Mouse (Mus musculus): Measurements from ENCODE around the gene Zfand4. TPM values are rescaled to one million over a fixed set of nuclear protein-coding genes. Genes with fewer than 3 reads are reported as not detected.
A peak's percentile ranks its signal among the peaks of the same experiment; 100 is the strongest.
"Not testable (repeated sequence)": the region's sequence is repeated elsewhere in the genome, so short reads cannot be mapped to it uniquely, and the experiment has no call there.

The Zfand4 gene
- 6.5 and 7.7 TPM in 2 replicates for polyA plus RNA-seq (2012; rRNA removed)

GRCm38 (mm10) chr6:116264018-116264651 is at the start of gene Zfand4:
Gene Zfand4, plus strand, starts transcription at chr6:116264222.
- no peak for TF ChIP-seq CTCF (IDR thresholded peaks at IDR 0.05; ENCODE audit: borderline replicate concordance, extremely low read depth, insufficient read depth, insufficient read length)
- peak; percentile 78; the same call in 1 of the 2 replicates for TF ChIP-seq POLR2A (IDR thresholded peaks at IDR 0.05; ENCODE audit: borderline replicate concordance, extremely low read depth, insufficient read depth, insufficient read length, poor library complexity, severe bottlenecking)
- peak; percentile 97 for DNase-seq (ENCODE audit: low read depth)

- no peak for TF ChIP-seq POLR2A (IDR thresholded peaks at IDR 0.05; ENCODE audit: borderline replicate concordance, extremely low read depth, insufficient read depth, insufficient read length, poor library complexity, severe bottlenecking)
- TF ChIP-seq CTCF (IDR thresholded peaks at IDR 0.05; ENCODE audit: borderline replicate concordance, extremely low read depth, insufficient read depth, insufficient read length) = no peak
- no peak for DNase-seq (ENCODE audit: low read depth)
Observed at GRCm38 (mm10) chr6:116227767-116228166, 36.3 kb upstream of the Zfand4 start.

GRCm38 (mm10) chr6:116228785-116229525 is 35.1 kb upstream of the Zfand4 start:
- TF ChIP-seq CTCF (IDR thresholded peaks at IDR 0.05; ENCODE audit: borderline replicate concordance, extremely low read depth, insufficient read depth, insufficient read length) (peak; percentile 97), POLR2A (IDR thresholded peaks at IDR 0.05; ENCODE audit: borderline replicate concordance, extremely low read depth, insufficient read depth, insufficient read length, poor library complexity, severe bottlenecking) (no peak)
- peak; percentile 75 for DNase-seq (ENCODE audit: low read depth)

- DNase-seq (ENCODE audit: low read depth) = not testable (repeated sequence)
Observed at GRCm38 (mm10) chr6:116234821-116235220, 29.2 kb upstream of the Zfand4 start.

- DNase-seq (ENCODE audit: low read depth) = no peak
- TF ChIP-seq POLR2A (IDR thresholded peaks at IDR 0.05; ENCODE audit: borderline replicate concordance, extremely low read depth, insufficient read depth, insufficient read length, poor library complexity, severe bottlenecking) = no peak
- no peak for TF ChIP-seq CTCF (IDR thresholded peaks at IDR 0.05; ENCODE audit: borderline replicate concordance, extremely low read depth, insufficient read depth, insufficient read length)
Observed at GRCm38 (mm10) chr6:116235336-116235735, 28.7 kb upstream of the Zfand4 start.

- no peak for TF ChIP-seq CTCF (IDR thresholded peaks at IDR 0.05; ENCODE audit: borderline replicate concordance, extremely low read depth, insufficient read depth, insufficient read length)
- no peak for TF ChIP-seq POLR2A (IDR thresholded peaks at IDR 0.05; ENCODE audit: borderline replicate concordance, extremely low read depth, insufficient read depth, insufficient read length, poor library complexity, severe bottlenecking)
Observed at GRCm38 (mm10) chr6:116238083-116238482, 25.9 kb upstream of the Zfand4 start.

GRCm38 (mm10) chr6:116240371-116240770 is 23.7 kb upstream of the Zfand4 start:
- DNase-seq (ENCODE audit: low read depth) = no peak

More at GRCm38 (mm10) chr6:116238083-116238482, 25.9 kb upstream of the Zfand4 start:
- DNase-seq (ENCODE audit: low read depth) = no peak

DNA sequence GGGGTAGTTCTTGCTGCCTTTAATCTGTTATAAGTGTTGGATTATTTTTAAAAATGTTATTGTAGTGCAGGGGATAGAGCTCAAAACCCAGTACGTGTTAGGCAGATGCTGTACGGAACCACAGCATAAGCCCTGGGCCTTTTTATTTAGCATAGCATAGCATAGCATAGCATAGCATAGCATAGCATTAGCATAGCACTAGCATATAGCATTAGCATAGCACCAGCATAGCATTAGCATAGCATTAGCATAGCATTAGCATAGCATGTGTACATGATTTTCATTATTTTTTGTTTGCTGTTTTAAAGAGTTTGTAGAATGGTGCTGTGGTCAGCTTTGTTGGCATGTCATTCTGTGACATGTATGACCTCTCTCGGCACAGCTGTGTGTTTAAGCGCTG is 4.4 kb upstream of the Zfand4 start:
- no peak for TF ChIP-seq POLR2A (IDR thresholded peaks at IDR 0.05; ENCODE audit: borderline replicate concordance, extremely low read depth, insufficient read depth, insufficient read length, poor library complexity, severe bottlenecking)
- no peak for TF ChIP-seq CTCF (IDR thresholded peaks at IDR 0.05; ENCODE audit: borderline replicate concordance, extremely low read depth, insufficient read depth, insufficient read length)
- peak; percentile 9 for DNase-seq (ENCODE audit: low read depth)

More at GRCm38 (mm10) chr6:116240371-116240770, 23.7 kb upstream of the Zfand4 start:
- no peak for TF ChIP-seq CTCF (IDR thresholded peaks at IDR 0.05; ENCODE audit: borderline replicate concordance, extremely low read depth, insufficient read depth, insufficient read length)

DNA sequence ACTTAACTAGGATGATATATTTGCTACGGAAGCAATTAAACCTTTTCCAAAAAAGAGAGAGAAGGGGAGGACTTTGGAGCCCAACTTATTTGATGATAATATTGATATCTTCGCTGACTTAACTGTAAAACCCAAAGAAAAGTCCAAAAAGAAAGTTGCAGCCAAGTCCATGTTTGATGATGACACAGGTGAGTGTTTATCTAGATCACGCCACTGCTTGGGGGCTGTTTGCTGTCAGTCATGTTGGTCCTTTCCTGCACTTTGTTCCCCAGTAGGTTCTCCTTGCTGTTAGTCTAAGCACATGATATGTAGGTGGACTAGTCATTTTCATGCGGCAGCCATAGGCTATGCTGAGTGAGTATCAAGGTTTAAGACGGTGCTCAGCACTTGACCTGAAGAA is 3.5 kb upstream of the Zfand4 start:
- DNase-seq (ENCODE audit: low read depth) = no peak
- TF ChIP-seq POLR2A (IDR thresholded peaks at IDR 0.05; ENCODE audit: borderline replicate concordance, extremely low read depth, insufficient read depth, insufficient read length, poor library complexity, severe bottlenecking) (no peak), CTCF (IDR thresholded peaks at IDR 0.05; ENCODE audit: borderline replicate concordance, extremely low read depth, insufficient read depth, insufficient read length) (no peak)

- no peak for TF ChIP-seq POLR2A (IDR thresholded peaks at IDR 0.05; ENCODE audit: borderline replicate concordance, extremely low read depth, insufficient read depth, insufficient read length, poor library complexity, severe bottlenecking)
- TF ChIP-seq CTCF (IDR thresholded peaks at IDR 0.05; ENCODE audit: borderline replicate concordance, extremely low read depth, insufficient read depth, insufficient read length) = no peak
Observed at GRCm38 (mm10) chr6:116262824-116263223, 1.2 kb upstream of the Zfand4 start.

DNA sequence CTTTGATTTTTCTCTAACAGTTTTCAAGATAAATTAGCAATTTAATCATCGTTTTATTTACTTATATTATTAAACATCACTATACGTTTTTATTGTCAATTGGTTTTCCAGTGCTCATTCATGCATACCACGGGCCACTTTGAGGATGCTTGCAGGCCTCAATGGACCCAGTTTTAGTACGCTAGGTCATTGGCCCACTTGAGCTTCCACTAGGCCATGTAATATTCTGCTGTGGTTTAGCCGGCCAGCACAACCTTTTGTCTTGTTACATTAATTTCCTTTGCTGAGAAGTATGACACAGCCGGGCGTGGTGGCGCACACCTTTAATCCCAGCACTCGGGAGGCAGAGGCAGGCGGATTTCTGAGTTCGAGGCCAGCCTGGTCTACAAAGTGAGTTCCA is 814 bp downstream of the Zfand4 start:
- no peak for TF ChIP-seq POLR2A (IDR thresholded peaks at IDR 0.05; ENCODE audit: borderline replicate concordance, extremely low read depth, insufficient read depth, insufficient read length, poor library complexity, severe bottlenecking)
- TF ChIP-seq CTCF (IDR thresholded peaks at IDR 0.05; ENCODE audit: borderline replicate concordance, extremely low read depth, insufficient read depth, insufficient read length) = no peak
- DNase-seq (ENCODE audit: low read depth) = peak; percentile 23

More at GRCm38 (mm10) chr6:116262824-116263223, 1.2 kb upstream of the Zfand4 start:
- DNase-seq (ENCODE audit: low read depth) = no peak

GRCm38 (mm10) chr6:116265603-116266002 is 1.6 kb downstream of the Zfand4 start:
- peak; percentile 10 for DNase-seq (ENCODE audit: low read depth)
- TF ChIP-seq CTCF (IDR thresholded peaks at IDR 0.05; ENCODE audit: borderline replicate concordance, extremely low read depth, insufficient read depth, insufficient read length) (no peak), POLR2A (IDR thresholded peaks at IDR 0.05; ENCODE audit: borderline replicate concordance, extremely low read depth, insufficient read depth, insufficient read length, poor library complexity, severe bottlenecking) (no peak)

Measured in brain, embryonic 14.5 days (tissue).